Mouse (Mus musculus) forelimb bud, embryonic 11.5 days (tissue): ENCODE data around the gene Tapbp.
"Not testable (repeated sequence)": the region's sequence is repeated elsewhere in the genome, so short reads cannot be mapped to it uniquely, and the experiment has no call there.

Experiments used
- DNase-seq: peaks from one replicate; pipeline ENCODE4 v3.0.0-alpha.2; 2012; ENCODE audit warnings: low read depth, low spot score

The Tapbp gene

GRCm38 (mm10) chr17:33941381-33941780 lies 25.7 kb downstream of the Tapbp start:
- DNase-seq, result no peak

- no peak for DNase-seq
Observed at GRCm38 (mm10) chr17:33943454-33943853, 27.8 kb downstream of the Tapbp start.

GRCm38 (mm10) chr17:33947430-33948089 lies 31.9 kb downstream of the Tapbp start:
- no peak for DNase-seq

GRCm38 (mm10) chr17:33948090-33948904 lies 32.6 kb downstream of the Tapbp start:
- DNase-seq, result no peak

GRCm38 (mm10) chr17:33948905-33949537 lies 33.3 kb downstream of the Tapbp start:
- no peak for DNase-seq

- DNase-seq, result no peak
Observed at GRCm38 (mm10) chr17:33950131-33950625, 34.5 kb downstream of the Tapbp start.

- peak; percentile 92 for DNase-seq
Observed at GRCm38 (mm10) chr17:33951021-33951946, 35.6 kb downstream of the Tapbp start, which contains the start of gene B3galt4. B3galt4 (minus strand) TSS chr17:33951488.

GRCm38 (mm10) chr17:33952015-33952414 lies 36.3 kb downstream of the Tapbp start:
- DNase-seq, result not testable (repeated sequence)

- DNase-seq, result no peak
Observed at GRCm38 (mm10) chr17:33952879-33953278, 37.2 kb downstream of the Tapbp start.

- no peak for DNase-seq
Observed at GRCm38 (mm10) chr17:33953310-33953709, 37.6 kb downstream of the Tapbp start.

- no peak for DNase-seq
Observed at GRCm38 (mm10) chr17:33953961-33954565, 38.4 kb downstream of the Tapbp start.

- no peak for DNase-seq
Observed at GRCm38 (mm10) chr17:33954646-33955554, 39.2 kb downstream of the Tapbp start.

- peak; percentile 99 for DNase-seq
Observed at GRCm38 (mm10) chr17:33955555-33956214, 40.0 kb downstream of the Tapbp start, which contains the start of the genes Vps52 and Rps18. Vps52 (plus strand) TSS chr17:33955812. Rps18 (minus strand) TSS chr17:33956001.

- DNase-seq, result no peak
Observed at GRCm38 (mm10) chr17:33956336-33956735, 40.6 kb downstream of the Tapbp start.

- DNase-seq, result no peak
Observed at GRCm38 (mm10) chr17:33957493-33957892, 41.8 kb downstream of the Tapbp start.

- no peak for DNase-seq
Observed at GRCm38 (mm10) chr17:33958451-33958850, 42.8 kb downstream of the Tapbp start.

- DNase-seq, result no peak
Observed at GRCm38 (mm10) chr17:33959135-33959534, 43.4 kb downstream of the Tapbp start.

- DNase-seq, result no peak
Observed at GRCm38 (mm10) chr17:33959948-33960347, 44.2 kb downstream of the Tapbp start.

- no peak for DNase-seq
Observed at GRCm38 (mm10) chr17:33962876-33963275, 47.2 kb downstream of the Tapbp start.
